Mouse (Mus musculus) lung, adult 2 months (tissue): ENCODE results near the gene Zfp595.

Source experiments
- CTCF ChIP-seq: fragments of 200-500 bp; IDR thresholded peaks from 2 replicates; pipeline ENCODE4 v1.5.1; 2011; ENCODE audit warnings: mild to moderate bottlenecking, low read length, control low read depth; ENCODE audit not compliant: insufficient read depth
- POLR2A ChIP-seq: fragments of 200-500 bp; IDR thresholded peaks from 2 replicates; pipeline ENCODE4 v1.6.1; 2011; ENCODE audit warnings: low read depth, mild to moderate bottlenecking, control low read depth, low read length, borderline replicate concordance; ENCODE audit errors: extremely low read depth

DNA sequence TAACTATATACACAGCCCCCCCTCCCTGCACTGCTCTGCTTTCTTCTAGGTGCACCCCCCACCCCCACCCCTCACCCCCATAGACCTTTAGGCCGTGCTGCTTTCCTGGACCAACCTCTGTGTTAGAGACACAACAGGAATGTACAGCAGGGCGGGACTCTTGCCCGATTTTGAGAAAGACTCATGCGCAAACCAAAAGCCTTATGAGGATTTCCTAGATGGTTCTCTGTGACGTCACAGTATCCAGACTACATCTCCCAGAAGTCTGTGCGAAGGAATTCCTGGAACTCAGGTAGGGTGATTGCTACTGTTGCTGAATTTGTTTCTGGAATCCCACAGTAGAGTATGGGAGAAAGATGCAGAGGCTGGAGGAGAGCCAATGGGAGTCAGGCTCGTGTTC, 54.1 kb downstream of the Zfp595 start, which contains the start of gene Zfp458:
- TF ChIP-seq CTCF (no peak), POLR2A (no peak)
